Mouse (Mus musculus): ENCODE measurements at regions not wholly inside any gene's neighbourhood (a gene's known extent, or its start where the extent isn't known, plus 50 kb on each side); places are given as distances from the start of the nearest gene placed in this dataset.

DNA sequence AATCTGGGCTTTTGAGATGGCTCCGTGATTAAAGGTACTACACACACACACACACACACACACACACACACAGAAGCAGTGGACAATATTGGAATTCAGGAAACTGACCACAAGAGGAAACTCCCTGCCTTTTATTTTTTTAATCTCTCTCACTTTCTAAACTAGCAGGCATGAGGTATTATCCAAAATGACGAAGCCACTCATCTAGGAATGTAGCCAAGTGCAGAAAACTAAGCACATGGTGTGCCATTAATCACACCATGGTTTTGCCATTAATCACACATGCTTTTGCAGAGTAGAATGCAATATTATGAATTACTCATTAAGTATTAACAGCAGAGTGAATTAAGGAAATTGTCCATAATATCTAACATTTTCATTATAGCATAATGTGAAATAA, 232.8 kb downstream of the Cenpc1 start:
- Histone ChIP-seq H3K4me1 (ENCODE audit: insufficient read depth) (no peaks in the 10 kb centered on the region), H3K36me3 (replicated peaks; ENCODE audit: insufficient read depth, low read length) (no peaks in the 10 kb centered on the region), H3K9ac (replicated peaks) (no peak overlapping the region), H3K4me2 (ENCODE audit: low read depth, low read length) (no peak overlapping the region), H3K9me3 (ENCODE audit: low read length) (no peaks in the 10 kb centered on the region), H3K4me3 (ENCODE audit: low read depth, low read length) (no peak overlapping the region), H3K27ac (ENCODE audit: low read depth) (no peak overlapping the region), H3K27me3 (ENCODE audit: insufficient read depth, low read length) (no peaks in the 10 kb centered on the region)
- ATAC-seq = no peak
- TF ChIP-seq EP300 (IDR thresholded peaks at IDR 0.05; ENCODE audit: low read depth) (no peak), CTCF (IDR thresholded peaks at IDR 0.05; ENCODE audit: low read depth) (no peak)
- 69% methylated on average over 2 of the region's 2 CpGs for WGBS (ENCODE audit: insufficient replicate concordance)
- no peak for DNase-seq

DNA sequence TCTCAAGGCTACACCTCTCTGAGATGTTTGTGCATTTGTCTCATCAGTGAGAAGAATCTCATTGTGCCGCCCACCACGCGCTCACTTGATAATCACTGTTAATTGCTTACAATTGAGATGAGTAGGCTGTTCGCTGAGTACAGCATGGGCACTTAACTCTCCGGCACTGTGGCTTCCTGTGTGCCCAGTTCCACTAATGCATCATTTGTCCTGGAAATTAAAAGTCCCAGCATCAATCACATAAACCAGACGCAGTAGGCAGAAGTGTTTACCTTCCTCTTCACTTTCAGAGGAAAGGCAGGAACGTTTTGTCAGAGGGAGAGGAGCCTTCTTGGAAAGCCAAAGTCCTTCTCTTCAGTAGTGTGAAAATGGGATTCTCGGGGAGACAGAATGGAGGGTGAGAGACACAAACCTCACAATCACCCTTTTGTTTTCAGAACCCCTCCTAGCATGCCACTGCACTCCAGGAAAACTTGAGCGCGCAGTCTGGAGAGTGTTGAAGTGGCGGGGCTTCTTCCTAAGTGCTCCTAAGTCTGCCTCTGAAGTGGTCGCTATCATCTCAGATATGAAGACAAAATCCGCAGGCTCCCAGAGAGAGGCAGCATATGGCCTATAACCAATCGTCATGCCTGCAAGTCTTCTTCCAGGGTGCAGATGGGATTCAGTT, 269.7 kb downstream of the Cenpc1 start:
- 68% methylated on average over 14 of the region's 14 CpGs for WGBS (ENCODE audit: insufficient replicate concordance)
- Histone ChIP-seq H3K4me2 (ENCODE audit: low read depth, low read length) (no peak overlapping the region), H3K36me3 (replicated peaks; ENCODE audit: insufficient read depth, low read length) (no peaks in the 10 kb centered on the region), H3K9ac (replicated peaks) (no peak overlapping the region), H3K4me3 (ENCODE audit: low read depth, low read length) (no peak overlapping the region), H3K9me3 (ENCODE audit: low read length) (no peaks in the 10 kb centered on the region), H3K27ac (ENCODE audit: low read depth) (no peak overlapping the region), H3K4me1 (ENCODE audit: insufficient read depth) (no peaks in the 10 kb centered on the region), H3K27me3 (ENCODE audit: insufficient read depth, low read length) (no peaks in the 10 kb centered on the region)
- TF ChIP-seq CTCF (IDR thresholded peaks at IDR 0.05; ENCODE audit: low read depth) (no peak), EP300 (IDR thresholded peaks at IDR 0.05; ENCODE audit: low read depth) (no peak)
- ATAC-seq (no peak), DNase-seq (no peak)

DNA sequence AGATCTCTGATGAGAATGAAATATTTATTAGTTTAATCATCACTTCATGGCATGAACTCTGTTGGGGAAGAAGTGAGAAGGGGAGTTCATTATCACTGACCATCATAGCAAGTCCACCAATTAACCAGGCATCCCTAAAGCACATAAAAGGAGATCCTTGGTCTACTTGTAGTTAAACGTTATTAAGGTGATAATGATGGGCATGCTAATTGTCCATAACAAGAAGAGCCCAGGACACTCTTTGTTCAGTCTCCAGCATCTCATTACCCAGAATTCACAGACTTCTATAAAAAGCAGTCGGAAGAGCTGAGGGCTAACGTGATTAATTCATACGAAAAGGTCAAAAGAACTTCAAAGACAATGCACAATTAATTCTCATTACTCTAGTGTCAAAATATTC, 272.2 kb downstream of the Cenpc1 start:
- no peaks in the 10 kb centered on the region for H3K4me1 ChIP-seq (ENCODE audit: insufficient read depth)
- no peak overlapping the region for H3K9ac ChIP-seq (replicated peaks)
- no peak for TF ChIP-seq CTCF (IDR thresholded peaks at IDR 0.05; ENCODE audit: low read depth)
- no peak for TF ChIP-seq EP300 (IDR thresholded peaks at IDR 0.05; ENCODE audit: low read depth)
- DNase-seq = no peak
- H3K27me3 ChIP-seq (ENCODE audit: insufficient read depth, low read length) = no peaks in the 10 kb centered on the region
- no peak for ATAC-seq
- no peaks in the 10 kb centered on the region for H3K36me3 ChIP-seq (replicated peaks; ENCODE audit: insufficient read depth, low read length)
- no peaks in the 10 kb centered on the region for H3K9me3 ChIP-seq (ENCODE audit: low read length)
- no peak overlapping the region for H3K4me3 ChIP-seq (ENCODE audit: low read depth, low read length)
- WGBS (ENCODE audit: insufficient replicate concordance) = 83% methylated on average over 4 of the region's 4 CpGs
- no peak overlapping the region for H3K27ac ChIP-seq (ENCODE audit: low read depth)
- no peak overlapping the region for H3K4me2 ChIP-seq (ENCODE audit: low read depth, low read length)

DNA sequence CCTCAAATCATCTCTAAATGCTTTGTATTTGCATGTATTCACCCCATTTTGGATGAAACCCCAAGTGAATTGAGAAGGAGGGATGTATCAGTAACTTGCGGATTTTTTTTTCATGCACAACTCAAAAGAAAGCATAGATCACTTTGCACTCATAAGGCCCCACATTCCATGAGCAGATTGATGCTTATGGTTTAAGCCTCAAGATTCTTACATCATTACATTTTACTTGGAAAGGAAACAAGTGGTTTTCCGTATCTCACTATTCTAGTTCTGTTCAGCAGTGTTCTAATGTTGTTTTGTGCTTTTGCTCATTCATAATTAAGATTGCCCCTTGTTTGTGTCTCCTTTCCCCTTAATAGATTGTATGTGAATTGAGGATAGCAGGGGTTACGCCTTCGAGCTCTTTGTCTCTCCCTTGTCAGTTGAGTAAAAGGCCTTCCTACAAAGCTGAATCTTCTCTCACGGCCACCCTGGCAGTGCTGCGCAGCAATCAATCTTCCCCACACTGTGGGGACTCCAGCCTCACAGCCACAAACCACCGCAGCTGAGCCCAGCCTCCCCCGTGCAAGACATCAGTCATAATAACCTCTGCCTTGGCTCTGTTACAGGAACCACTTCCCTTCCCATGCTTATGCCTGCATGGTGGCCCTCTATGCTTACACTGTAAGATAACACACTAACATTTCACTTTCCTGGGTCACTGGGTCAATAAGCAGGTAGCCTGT, 284.5 kb downstream of the Cenpc1 start:
- Histone ChIP-seq H3K36me3 (replicated peaks; ENCODE audit: insufficient read depth, low read length) (no peaks in the 10 kb centered on the region), H3K9me3 (ENCODE audit: low read length) (no peaks in the 10 kb centered on the region), H3K4me1 (ENCODE audit: insufficient read depth) (no peaks in the 10 kb centered on the region), H3K27me3 (ENCODE audit: insufficient read depth, low read length) (no peaks in the 10 kb centered on the region), H3K27ac (ENCODE audit: low read depth) (no peak overlapping the region), H3K4me3 (ENCODE audit: low read depth, low read length) (no peak overlapping the region), H3K4me2 (ENCODE audit: low read depth, low read length) (no peak overlapping the region), H3K9ac (replicated peaks) (no peak overlapping the region)
- TF ChIP-seq EP300 (IDR thresholded peaks at IDR 0.05; ENCODE audit: low read depth) (no peak), CTCF (IDR thresholded peaks at IDR 0.05; ENCODE audit: low read depth) (no peak)
- DNase-seq (no peak), ATAC-seq (no peak)
- WGBS (ENCODE audit: insufficient replicate concordance) = 46% methylated on average over 8 of the region's 8 CpGs

DNA sequence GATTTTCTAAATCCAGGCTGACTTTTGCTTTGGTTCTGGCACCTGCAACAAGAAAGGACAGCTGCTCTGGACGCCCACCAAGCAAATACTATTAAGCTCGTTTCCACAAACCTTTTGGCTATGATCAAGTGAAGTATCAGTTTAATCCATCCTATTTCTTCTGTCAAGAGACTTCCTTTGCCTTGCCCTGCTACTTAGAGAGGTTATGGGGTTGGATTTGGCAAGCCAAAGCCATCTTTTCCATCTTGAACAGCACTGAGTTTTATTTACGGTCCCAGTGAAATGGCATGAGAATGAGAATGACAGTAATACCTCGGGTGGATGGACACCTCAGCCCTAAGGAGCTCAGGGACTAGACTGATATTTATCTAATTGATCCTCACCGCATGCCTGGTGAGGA, 285.4 kb downstream of the Cenpc1 start:
- H3K36me3 ChIP-seq (replicated peaks; ENCODE audit: insufficient read depth, low read length) = no peaks in the 10 kb centered on the region
- DNase-seq = no peak
- no peak for ATAC-seq
- no peak overlapping the region for H3K4me3 ChIP-seq (ENCODE audit: low read depth, low read length)
- no peak overlapping the region for H3K4me2 ChIP-seq (ENCODE audit: low read depth, low read length)
- H3K27ac ChIP-seq (ENCODE audit: low read depth) = no peak overlapping the region
- no peaks in the 10 kb centered on the region for H3K9me3 ChIP-seq (ENCODE audit: low read length)
- 66% methylated on average over 5 of the region's 5 CpGs for WGBS (ENCODE audit: insufficient replicate concordance)
- TF ChIP-seq CTCF (IDR thresholded peaks at IDR 0.05; ENCODE audit: low read depth) = no peak
- TF ChIP-seq EP300 (IDR thresholded peaks at IDR 0.05; ENCODE audit: low read depth) = no peak
- H3K4me1 ChIP-seq (ENCODE audit: insufficient read depth) = no peaks in the 10 kb centered on the region
- no peak overlapping the region for H3K9ac ChIP-seq (replicated peaks)
- H3K27me3 ChIP-seq (ENCODE audit: insufficient read depth, low read length) = no peaks in the 10 kb centered on the region

DNA sequence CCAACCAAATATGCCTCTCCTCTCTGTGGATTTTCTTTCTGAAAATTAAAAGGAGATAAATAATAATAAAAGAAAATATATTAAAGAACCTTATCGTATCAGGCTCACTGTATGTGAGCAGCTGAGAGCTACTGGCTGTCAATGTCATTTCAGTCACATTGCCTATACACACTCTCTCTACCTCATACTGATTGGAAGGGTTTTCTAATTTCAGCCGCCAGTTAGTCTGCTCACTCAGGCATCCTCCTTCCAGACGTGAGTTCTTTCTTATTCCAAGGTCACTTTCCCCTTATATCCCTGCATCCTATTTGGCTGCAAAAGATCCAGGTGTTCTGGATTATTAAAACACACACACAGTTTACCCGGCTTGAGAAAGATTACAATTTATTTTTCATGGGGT, 286.2 kb downstream of the Cenpc1 start:
- H3K9me3 ChIP-seq (ENCODE audit: low read length) = no peaks in the 10 kb centered on the region
- DNase-seq (no peak), ATAC-seq (no peak)
- H3K4me3 ChIP-seq (ENCODE audit: low read depth, low read length) = no peak overlapping the region
- no peak overlapping the region for H3K9ac ChIP-seq (replicated peaks)
- no peaks in the 10 kb centered on the region for H3K36me3 ChIP-seq (replicated peaks; ENCODE audit: insufficient read depth, low read length)
- no peaks in the 10 kb centered on the region for H3K27me3 ChIP-seq (ENCODE audit: insufficient read depth, low read length)
- no peak overlapping the region for H3K4me2 ChIP-seq (ENCODE audit: low read depth, low read length)
- H3K4me1 ChIP-seq (ENCODE audit: insufficient read depth) = no peaks in the 10 kb centered on the region
- 66% methylated on average over 4 of the region's 4 CpGs for WGBS (ENCODE audit: insufficient replicate concordance)
- H3K27ac ChIP-seq (ENCODE audit: low read depth) = no peak overlapping the region
- TF ChIP-seq EP300 (IDR thresholded peaks at IDR 0.05; ENCODE audit: low read depth) (no peak), CTCF (IDR thresholded peaks at IDR 0.05; ENCODE audit: low read depth) (no peak)

Data from liver, postnatal 0 days (tissue).